Mouse (Mus musculus): ENCODE results near the gene D430019H16Rik. TPM values are rescaled to one million over a fixed set of nuclear protein-coding genes. Genes with fewer than 3 reads are reported as not detected.

D430019H16Rik gene
- total RNA-seq (2021) = 100 to 1,000 TPM; 108 to 114 TPM
- long read RNA-seq, full-length matches to known transcripts = 4 of 35 reads
- long read RNA-seq, partial matches to known transcripts = 0 of 35 reads
- long read RNA-seq, other reads (novel, unspliced or antisense) = 31 of 35 reads

- peak; percentile 66 to 80 for DNase-seq (ENCODE audit: low spot score in 2 of 2)
Measured at GRCm38 (mm10) chr12:105453670-105454257, at the start of gene D430019H16Rik. TSS of gene D430019H16Rik (plus strand) at chr12:105453856.

GRCm38 (mm10) chr12:105406008-105406407, 47.6 kb upstream of the D430019H16Rik start:
- no peak for DNase-seq (ENCODE audit: low spot score in 2 of 2)

- DNase-seq (ENCODE audit: low spot score in 2 of 2) = no peak
Measured at GRCm38 (mm10) chr12:105413909-105414308, 39.7 kb upstream of the D430019H16Rik start.

- DNase-seq (ENCODE audit: low spot score in 2 of 2) = no peak
Measured at GRCm38 (mm10) chr12:105420476-105420875, 33.2 kb upstream of the D430019H16Rik start.

- no peak for DNase-seq (ENCODE audit: low spot score in 2 of 2)
Measured at GRCm38 (mm10) chr12:105426541-105426940, 27.1 kb upstream of the D430019H16Rik start.

- peak; percentile 77 to 87 for DNase-seq (ENCODE audit: low spot score in 2 of 2)
Measured at GRCm38 (mm10) chr12:105427039-105427757, 26.5 kb upstream of the D430019H16Rik start.

GRCm38 (mm10) chr12:105431872-105432271, 21.8 kb upstream of the D430019H16Rik start:
- peak in 1 of 2 experiments; percentile 54 for DNase-seq (ENCODE audit: low spot score in 2 of 2)

- no peak for DNase-seq (ENCODE audit: low spot score in 2 of 2)
Measured at GRCm38 (mm10) chr12:105432807-105433206, 20.8 kb upstream of the D430019H16Rik start.

- peak; percentile 36 to 72 for DNase-seq (ENCODE audit: low spot score in 2 of 2)
Measured at GRCm38 (mm10) chr12:105438259-105438658, 15.4 kb upstream of the D430019H16Rik start.

- DNase-seq (ENCODE audit: low spot score in 2 of 2) = no peak
Measured at GRCm38 (mm10) chr12:105439976-105440375, 13.7 kb upstream of the D430019H16Rik start.

GRCm38 (mm10) chr12:105443569-105443968, 10.1 kb upstream of the D430019H16Rik start:
- no peak for DNase-seq (ENCODE audit: low spot score in 2 of 2)

GRCm38 (mm10) chr12:105445767-105446166, 7.9 kb upstream of the D430019H16Rik start:
- no peak for DNase-seq (ENCODE audit: low spot score in 2 of 2)

- DNase-seq (ENCODE audit: low spot score in 2 of 2) = no peak
Measured at GRCm38 (mm10) chr12:105449239-105449638, 4.4 kb upstream of the D430019H16Rik start.

- no peak for DNase-seq (ENCODE audit: low spot score in 2 of 2)
Measured at GRCm38 (mm10) chr12:105454258-105455062, 804 bp downstream of the D430019H16Rik start.

- DNase-seq (ENCODE audit: low spot score in 2 of 2) = peak; percentile 74 to 86
Measured at GRCm38 (mm10) chr12:105455063-105455559, 1.5 kb downstream of the D430019H16Rik start.

GRCm38 (mm10) chr12:105458791-105459190, 5.1 kb downstream of the D430019H16Rik start:
- no peak for DNase-seq (ENCODE audit: low spot score in 2 of 2)

- DNase-seq (ENCODE audit: low spot score in 2 of 2) = no peak
Measured at GRCm38 (mm10) chr12:105461066-105461465, 7.4 kb downstream of the D430019H16Rik start.

GRCm38 (mm10) chr12:105469026-105469425, 15.4 kb downstream of the D430019H16Rik start:
- DNase-seq (ENCODE audit: low spot score in 2 of 2) = no peak

- peak in 1 of 2 experiments; percentile 61 for DNase-seq (ENCODE audit: low spot score in 2 of 2)
Measured at GRCm38 (mm10) chr12:105475230-105475911, 21.7 kb downstream of the D430019H16Rik start.

GRCm38 (mm10) chr12:105476453-105476852, 22.8 kb downstream of the D430019H16Rik start:
- DNase-seq (ENCODE audit: low spot score in 2 of 2) = peak in 1 of 2 experiments; percentile 76

- peak in 1 of 2 experiments; percentile 41 for DNase-seq (ENCODE audit: low spot score in 2 of 2)
Measured at GRCm38 (mm10) chr12:105476993-105477392, 23.3 kb downstream of the D430019H16Rik start.
